Mouse (Mus musculus) olfactory bulb, adult 2 months (tissue): ENCODE measurements around the gene Ak2.

Experiments used
- CTCF ChIP-seq: fragments of 200-500 bp; IDR thresholded peaks from 2 replicates; pipeline ENCODE4 v1.5.1; 2012; ENCODE audit warnings: low read depth, mild to moderate bottlenecking, low read length, moderate library complexity; ENCODE audit not compliant: insufficient read depth
- POLR2A ChIP-seq: fragments of 200-500 bp; IDR thresholded peaks from 2 replicates; pipeline ENCODE4 v1.6.1; 2012; ENCODE audit warnings: mild to moderate bottlenecking, low read depth, low read length, moderate library complexity; ENCODE audit not compliant: insufficient read depth

GRCm38 (mm10) chr4:129049306-129050011 lies 57.7 kb downstream of the Ak2 start:
- TF ChIP-seq POLR2A (no peak), CTCF (no peak)
